Mouse (Mus musculus): ENCODE results near the gene Ccdc39. TPM values are rescaled to one million over a fixed set of nuclear protein-coding genes. Genes with fewer than 3 reads are reported as not detected.
A peak's percentile ranks its signal among the peaks of the same experiment; 100 is the strongest.

Ccdc39 gene
- total RNA-seq (2021) = under 1 TPM; 0.11 to 0.24 TPM
- long read RNA-seq, experiment 1 = 0 reads
- long read RNA-seq, experiment 2 = 0 reads

GRCm38 (mm10) chr3:33843801-33844632, at the start of gene Ccdc39:
Ccdc39 (minus strand) TSS chr3:33844310.
- DNase-seq (ENCODE audit: low spot score) = peak; percentile 65

GRCm38 (mm10) chr3:33893433-33893832, 49.3 kb upstream of the Ccdc39 start:
- no peak for DNase-seq (ENCODE audit: low spot score)

GRCm38 (mm10) chr3:33887438-33887837, 43.3 kb upstream of the Ccdc39 start:
- no peak for DNase-seq (ENCODE audit: low spot score)

- DNase-seq (ENCODE audit: low spot score) = no peak
Measured at GRCm38 (mm10) chr3:33883105-33883504, 39.0 kb upstream of the Ccdc39 start.

- no peak for DNase-seq (ENCODE audit: low spot score)
Measured at GRCm38 (mm10) chr3:33882695-33883094, 38.6 kb upstream of the Ccdc39 start.

- DNase-seq (ENCODE audit: low spot score) = no peak
Measured at GRCm38 (mm10) chr3:33878661-33879060, 34.6 kb upstream of the Ccdc39 start.

- no peak for DNase-seq (ENCODE audit: low spot score)
Measured at GRCm38 (mm10) chr3:33874456-33875286, 30.6 kb upstream of the Ccdc39 start.

GRCm38 (mm10) chr3:33873837-33874236, 29.7 kb upstream of the Ccdc39 start:
- DNase-seq (ENCODE audit: low spot score) = no peak

- DNase-seq (ENCODE audit: low spot score) = no peak
Measured at GRCm38 (mm10) chr3:33873366-33873765, 29.3 kb upstream of the Ccdc39 start.

- DNase-seq (ENCODE audit: low spot score) = no peak
Measured at GRCm38 (mm10) chr3:33864000-33864540, 20.0 kb upstream of the Ccdc39 start.

- no peak for DNase-seq (ENCODE audit: low spot score)
Measured at GRCm38 (mm10) chr3:33858939-33859338, 14.8 kb upstream of the Ccdc39 start.

GRCm38 (mm10) chr3:33853062-33853461, 9.0 kb upstream of the Ccdc39 start:
- no peak for DNase-seq (ENCODE audit: low spot score)

GRCm38 (mm10) chr3:33850856-33851255, 6.7 kb upstream of the Ccdc39 start:
- DNase-seq (ENCODE audit: low spot score) = no peak

- DNase-seq (ENCODE audit: low spot score) = no peak
Measured at GRCm38 (mm10) chr3:33846639-33847038, 2.5 kb upstream of the Ccdc39 start.

- no peak for DNase-seq (ENCODE audit: low spot score)
Measured at GRCm38 (mm10) chr3:33838877-33839276, 5.2 kb downstream of the Ccdc39 start.

- no peak for DNase-seq (ENCODE audit: low spot score)
Measured at GRCm38 (mm10) chr3:33836576-33836975, 7.5 kb downstream of the Ccdc39 start.

- no peak for DNase-seq (ENCODE audit: low spot score)
Measured at GRCm38 (mm10) chr3:33832351-33832750, 11.8 kb downstream of the Ccdc39 start.

GRCm38 (mm10) chr3:33824135-33824946, 19.8 kb downstream of the Ccdc39 start:
- DNase-seq (ENCODE audit: low spot score) = peak; percentile 18

- no peak for DNase-seq (ENCODE audit: low spot score)
Measured at GRCm38 (mm10) chr3:33807151-33807550, 37.0 kb downstream of the Ccdc39 start.

GRCm38 (mm10) chr3:33800513-33800820, 43.6 kb downstream of the Ccdc39 start:
- DNase-seq (ENCODE audit: low spot score) = no peak

Data from gastrocnemius, adult 18-20 months (tissue).